Mouse (Mus musculus) c-Kit-positive CD71-negative TER-119-negative erythroid progenitor cells, embryonic 14.5 days (primary cell): Measurements from ENCODE around the gene Ift22.

Source experiments
- DNase-seq: peaks from one replicate; pipeline ENCODE4 v3.0.0-alpha.2; 2013; ENCODE audit warnings: low read depth

Ift22 gene

GRCm38 (mm10) chr5:136907991-136908857 lies at the start of gene Ift22:
TSS of gene Ift22 (plus strand) at chr5:136908150.
- peak; percentile 75 for DNase-seq

GRCm38 (mm10) chr5:136861191-136861940 lies 46.6 kb upstream of the Ift22 start:
- no peak for DNase-seq

- DNase-seq, result no peak
Observed at GRCm38 (mm10) chr5:136862806-136863205, 45.1 kb upstream of the Ift22 start.

GRCm38 (mm10) chr5:136863276-136863675 lies 44.7 kb upstream of the Ift22 start:
- DNase-seq, result no peak

- peak; percentile 52 for DNase-seq
Observed at GRCm38 (mm10) chr5:136863961-136864674, 43.8 kb upstream of the Ift22 start.

- no peak for DNase-seq
Observed at GRCm38 (mm10) chr5:136867706-136868105, 40.2 kb upstream of the Ift22 start.

GRCm38 (mm10) chr5:136869451-136870114 lies 38.4 kb upstream of the Ift22 start:
- DNase-seq, result no peak

GRCm38 (mm10) chr5:136872417-136872816 lies 35.5 kb upstream of the Ift22 start:
- DNase-seq, result no peak

GRCm38 (mm10) chr5:136874271-136874670 lies 33.7 kb upstream of the Ift22 start:
- DNase-seq, result no peak

- DNase-seq, result no peak
Observed at GRCm38 (mm10) chr5:136880101-136880500, 27.8 kb upstream of the Ift22 start.

- peak; percentile 79 for DNase-seq
Observed at GRCm38 (mm10) chr5:136881380-136882009, 26.5 kb upstream of the Ift22 start.

- DNase-seq, result no peak
Observed at GRCm38 (mm10) chr5:136882055-136882787, 25.7 kb upstream of the Ift22 start.

GRCm38 (mm10) chr5:136882788-136883439 lies 25.0 kb upstream of the Ift22 start, which contains the start of gene Col26a1:
TSS of gene Col26a1 (minus strand) at chr5:136883209.
- no peak for DNase-seq

GRCm38 (mm10) chr5:136886957-136887356 lies 21.0 kb upstream of the Ift22 start:
- no peak for DNase-seq

- no peak for DNase-seq
Observed at GRCm38 (mm10) chr5:136888539-136889355, 19.2 kb upstream of the Ift22 start.

GRCm38 (mm10) chr5:136894840-136895528 lies 13.0 kb upstream of the Ift22 start:
- DNase-seq, result no peak

- no peak for DNase-seq
Observed at GRCm38 (mm10) chr5:136895529-136895963, 12.4 kb upstream of the Ift22 start.

GRCm38 (mm10) chr5:136904621-136905020 lies 3.3 kb upstream of the Ift22 start:
- DNase-seq, result no peak
